Comparison of ENCODE assay signal across 10 mouse cellular contexts in the genomic region with DNA sequence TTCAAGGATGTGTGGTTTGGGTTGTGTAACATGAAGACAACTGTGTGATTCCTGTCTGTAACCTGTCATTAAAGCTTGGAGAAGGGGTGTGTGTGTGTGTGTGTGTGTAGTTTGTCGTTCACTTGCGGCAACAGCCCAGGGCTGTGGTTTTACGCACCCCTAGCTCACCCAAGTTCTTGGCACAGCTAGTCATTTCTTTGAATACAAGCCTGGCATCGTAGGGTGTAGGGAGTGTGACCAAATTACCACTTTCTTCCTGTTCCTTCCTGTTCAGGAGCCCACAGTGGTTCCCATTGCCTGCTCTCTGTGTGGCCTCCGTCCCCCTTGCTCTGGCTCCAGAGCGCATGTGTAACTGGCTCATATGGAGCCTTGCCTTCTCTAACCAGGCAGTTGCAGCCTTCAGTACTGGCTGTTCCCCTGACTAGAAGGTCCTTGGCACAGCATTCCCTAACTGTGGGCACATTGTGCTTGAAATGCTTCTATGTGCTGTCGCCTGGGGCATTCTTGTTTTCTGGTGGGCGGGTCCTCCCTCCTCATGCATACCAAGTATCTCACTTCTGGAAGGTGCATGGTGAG.
A peak's percentile ranks its signal among the peaks of the same experiment; 100 is the strongest.
DNase-seq lines count a peak whose midpoint lies in the region; ATAC-seq and TF ChIP-seq lines count a peak whose summit lies in the region.
"Had no signal": no experiment of that assay in that cellular context is flagged by ENCODE, and none has a peak within 500 bp of the region (broad histone marks: within the 10 kb centered on the region; RNA-seq: fewer than 3 reads in every experiment).

No protein-coding gene starts in this region.

- no peak for ATAC-seq in heart, embryonic 13.5 days (ENCODE audit: extremely low read depth, insufficient number of reproducible peaks, low FRiP score, low TSS enrichment)
- no peak for ATAC-seq in lung, postnatal 0 days
- peak; percentile 72; the same call in 1 of the 2 replicates for ATAC-seq in embryonic facial prominence, embryonic 15.5 days (ENCODE audit: insufficient number of reproducible peaks, low FRiP score, low TSS enrichment, low read depth)
- ATAC-seq in CD4-positive, CD25-positive, alpha-beta regulatory T cell, adult 4 months, result no peak

- no peak for DNase-seq in heart, postnatal 36 days
- no peak for DNase-seq in lung, postnatal 0 days (ENCODE audit: low spot score)
- DNase-seq in lung, postnatal 25 days (ENCODE audit: low spot score), result no peak
- no peak for DNase-seq in adrenal gland, adult 2 months
- DNase-seq: embryo, embryonic 11 days; right cerebral cortex, postnatal 14 days had no signal

- H3K9ac ChIP-seq in heart, embryonic 13.5 days, result peak overlapping the region; percentile 24
- H3K9ac ChIP-seq in lung, postnatal 0 days (replicated peaks; ENCODE audit: low read depth), result no peak overlapping the region
- H3K9ac ChIP-seq in embryonic facial prominence, embryonic 15.5 days, result no peak overlapping the region

- WGBS in heart, embryonic 13.5 days, result 84% methylated on average over 8 of the region's 8 CpGs
- WGBS in lung, postnatal 0 days, result 68% methylated on average over 8 of the region's 8 CpGs
- WGBS in embryonic facial prominence, embryonic 15.5 days, result 48% methylated on average over 8 of the region's 8 CpGs

- no peaks in the 10 kb centered on the region for H3K27me3 ChIP-seq in heart, embryonic 13.5 days (replicated peaks)
- H3K27me3 ChIP-seq in lung, postnatal 0 days (replicated peaks; ENCODE audit: insufficient read depth, low read length), result no peaks in the 10 kb centered on the region
- H3K27me3 ChIP-seq in embryonic facial prominence, embryonic 15.5 days, result no peaks in the 10 kb centered on the region
- H3K27me3 ChIP-seq in megakaryocyte, embryonic 14.5 days (replicated peaks), result no peaks in the 10 kb centered on the region

- H3K9me3 ChIP-seq in heart, embryonic 13.5 days, result no peaks in the 10 kb centered on the region
- H3K9me3 ChIP-seq in lung, postnatal 0 days (ENCODE audit: low read length), result no peaks in the 10 kb centered on the region
- no peaks in the 10 kb centered on the region for H3K9me3 ChIP-seq in embryonic facial prominence, embryonic 15.5 days (replicated peaks)
- H3K9me3 ChIP-seq in megakaryocyte, embryonic 14.5 days, result no peaks in the 10 kb centered on the region

- TF ChIP-seq CTCF in lung, postnatal 0 days (IDR thresholded peaks at IDR 0.05), result no peak

- H3K27ac ChIP-seq in heart, embryonic 13.5 days (replicated peaks), result no peak overlapping the region
- peak overlapping the region; percentile 82 for H3K27ac ChIP-seq in lung, postnatal 0 days (ENCODE audit: low read length)
- H3K27ac ChIP-seq in embryonic facial prominence, embryonic 15.5 days (replicated peaks), result peak overlapping the region; percentile 78

- H3K4me2 ChIP-seq in heart, embryonic 13.5 days, result no peak overlapping the region
- H3K4me2 ChIP-seq in lung, postnatal 0 days (replicated peaks; ENCODE audit: low read depth, low read length), result no peak overlapping the region
- H3K4me2 ChIP-seq in embryonic facial prominence, embryonic 15.5 days (replicated peaks), result no peak overlapping the region

- no peak overlapping the region for H3K4me3 ChIP-seq in heart, embryonic 13.5 days
- H3K4me3 ChIP-seq in lung, postnatal 0 days (ENCODE audit: low read depth, low read length), result no peak overlapping the region
- H3K4me3 ChIP-seq in embryonic facial prominence, embryonic 15.5 days (replicated peaks), result no peak overlapping the region
- peak overlapping the region; percentile 69 for H3K4me3 ChIP-seq in megakaryocyte, embryonic 14.5 days (replicated peaks)

- peaks cover 75% of the 10 kb centered on the region for H3K4me1 ChIP-seq in heart, embryonic 13.5 days
- H3K4me1 ChIP-seq in lung, postnatal 0 days (ENCODE audit: insufficient read depth, low read depth, low read length), result peaks cover 30% of the 10 kb centered on the region
- peaks cover 27% of the 10 kb centered on the region for H3K4me1 ChIP-seq in embryonic facial prominence, embryonic 15.5 days
- H3K4me1 ChIP-seq in megakaryocyte, embryonic 14.5 days, result peaks cover 78% of the 10 kb centered on the region

- peaks cover 5% of the 10 kb centered on the region; the same call in 1 of the 2 replicates for H3K36me3 ChIP-seq in heart, embryonic 13.5 days
- H3K36me3 ChIP-seq in lung, postnatal 0 days (ENCODE audit: insufficient read depth, low read length), result no peaks in the 10 kb centered on the region
- H3K36me3 ChIP-seq in embryonic facial prominence, embryonic 15.5 days, result peaks cover 5% of the 10 kb centered on the region; the same call in 1 of the 2 replicates
- H3K36me3 ChIP-seq in megakaryocyte, embryonic 14.5 days (replicated peaks; ENCODE audit: low read length), result peaks cover 2% of the 10 kb centered on the region

- intact Hi-C loops in heart, postnatal 36 days (cut with DNase I), result loop anchor here (2.0 kb wide), 1 partner anchor 37 kb away; no protein-coding TSS in a partner anchor

- no peak for TF ChIP-seq EP300 in lung, postnatal 0 days (IDR thresholded peaks at IDR 0.05)
